Mouse (Mus musculus): Measurements from ENCODE around the gene Zswim1. TPM values are rescaled to one million over a fixed set of nuclear protein-coding genes. Genes with fewer than 3 reads are reported as not detected.
A peak's percentile ranks its signal among the peaks of the same experiment; 100 is the strongest.

Zswim1 gene
- polyA plus RNA-seq, 1 experiment from 2014 or later: 8.6 TPM

- 88% methylated on average over 1 of the region's 1 CpGs for WGBS
- H3K4me3 ChIP-seq (ENCODE audit: control insufficient read depth in 1 of 2, insufficient read depth in 1 of 2, low read depth in 1 of 2, low read length in 2 of 2): no peak overlapping the region
- no peak overlapping the region for H3K27ac ChIP-seq (replicated peaks in 1 of 2; ENCODE audit: control insufficient read depth in 1 of 2, insufficient read depth in 1 of 2, low read depth in 2 of 2, low read length in 2 of 2)
- no peaks in the 10 kb centered on the region for H3K27me3 ChIP-seq (ENCODE audit: control insufficient read depth, insufficient read depth, low read length)
- H3K9ac ChIP-seq (ENCODE audit: low read length): no peak overlapping the region
- no peaks in the 10 kb centered on the region for H3K9me3 ChIP-seq (ENCODE audit: control insufficient read depth, low read length)
- H3K36me3 ChIP-seq (ENCODE audit: control insufficient read depth, insufficient read depth, low read length): peaks cover 55% of the 10 kb centered on the region
- no peak for ATAC-seq (ENCODE audit: insufficient number of reproducible peaks, insufficient read depth, low FRiP score, low read depth)
- no peak overlapping the region for H3K4me2 ChIP-seq (ENCODE audit: low read length)
- peaks cover 5 to 22% of the 10 kb centered on the region in 2 experiments; a peak in 3 of 4 replicates for H3K4me1 ChIP-seq (ENCODE audit: control insufficient read depth in 2 of 2, insufficient read depth in 2 of 2, low read length in 2 of 2)
Measured at GRCm38 (mm10) chr2:164829090-164829489, 6.6 kb downstream of the Zswim1 start.

GRCm38 (mm10) chr2:164831029-164831428, 8.5 kb downstream of the Zswim1 start:
- Histone ChIP-seq H3K27ac (replicated peaks in 1 of 2; ENCODE audit: control insufficient read depth in 1 of 2, insufficient read depth in 1 of 2, low read depth in 2 of 2, low read length in 2 of 2) (no peak overlapping the region), H3K4me2 (ENCODE audit: low read length) (no peak overlapping the region), H3K9ac (ENCODE audit: low read length) (no peak overlapping the region; the same call in 1 of the 2 replicates), H3K4me3 (ENCODE audit: control insufficient read depth in 1 of 2, insufficient read depth in 1 of 2, low read depth in 1 of 2, low read length in 2 of 2) (no peak overlapping the region), H3K36me3 (ENCODE audit: control insufficient read depth, insufficient read depth, low read length) (peaks cover 51% of the 10 kb centered on the region), H3K9me3 (ENCODE audit: control insufficient read depth, low read length) (no peaks in the 10 kb centered on the region), H3K4me1 (ENCODE audit: control insufficient read depth in 2 of 2, insufficient read depth in 2 of 2, low read length in 2 of 2) (peaks cover 9 to 29% of the 10 kb centered on the region in 2 experiments; a peak in 3 of 4 replicates), H3K27me3 (ENCODE audit: control insufficient read depth, insufficient read depth, low read length) (no peaks in the 10 kb centered on the region)
- ATAC-seq (ENCODE audit: insufficient number of reproducible peaks, insufficient read depth, low FRiP score, low read depth): no peak
- 88% methylated on average over 10 of the region's 10 CpGs for WGBS

GRCm38 (mm10) chr2:164832032-164832747, 9.7 kb downstream of the Zswim1 start:
- Histone ChIP-seq H3K4me2 (ENCODE audit: low read length) (peak overlapping the region; percentile 83), H3K4me1 (ENCODE audit: control insufficient read depth in 2 of 2, insufficient read depth in 2 of 2, low read length in 2 of 2) (peaks cover 9 to 29% of the 10 kb centered on the region in 2 experiments; a peak in 3 of 4 replicates), H3K4me3 (ENCODE audit: control insufficient read depth in 1 of 2, insufficient read depth in 1 of 2, low read depth in 1 of 2, low read length in 2 of 2) (peak overlapping the region; percentile 69 to 75), H3K9me3 (ENCODE audit: control insufficient read depth, low read length) (no peaks in the 10 kb centered on the region), H3K27ac (replicated peaks in 1 of 2; ENCODE audit: control insufficient read depth in 1 of 2, insufficient read depth in 1 of 2, low read depth in 2 of 2, low read length in 2 of 2) (peak overlapping the region; percentile 97 to 98), H3K36me3 (ENCODE audit: control insufficient read depth, insufficient read depth, low read length) (peaks cover 51% of the 10 kb centered on the region), H3K27me3 (ENCODE audit: control insufficient read depth, insufficient read depth, low read length) (no peaks in the 10 kb centered on the region), H3K9ac (ENCODE audit: low read length) (peak overlapping the region; percentile 90)
- no peak for ATAC-seq (ENCODE audit: insufficient number of reproducible peaks, insufficient read depth, low FRiP score, low read depth)
- WGBS: 56% methylated on average over 16 of the region's 16 CpGs

- Histone ChIP-seq H3K4me1 (ENCODE audit: control insufficient read depth in 2 of 2, insufficient read depth in 2 of 2, low read length in 2 of 2) (peaks cover 9 to 29% of the 10 kb centered on the region in 2 experiments; a peak in 3 of 4 replicates), H3K36me3 (ENCODE audit: control insufficient read depth, insufficient read depth, low read length) (peaks cover 51% of the 10 kb centered on the region), H3K9me3 (ENCODE audit: control insufficient read depth, low read length) (no peaks in the 10 kb centered on the region), H3K27ac (replicated peaks in 1 of 2; ENCODE audit: control insufficient read depth in 1 of 2, insufficient read depth in 1 of 2, low read depth in 2 of 2, low read length in 2 of 2) (peak within 1 kb of the TSS; percentile 97 to 98), H3K9ac (ENCODE audit: low read length) (peak within 1 kb of the TSS; percentile 90), H3K27me3 (ENCODE audit: control insufficient read depth, insufficient read depth, low read length) (no peaks in the 10 kb centered on the region), H3K4me3 (ENCODE audit: control insufficient read depth in 1 of 2, insufficient read depth in 1 of 2, low read depth in 1 of 2, low read length in 2 of 2) (peak within 1 kb of the TSS; percentile 69 to 75), H3K4me2 (ENCODE audit: low read length) (peak within 1 kb of the TSS; percentile 83)
- ATAC-seq (ENCODE audit: insufficient number of reproducible peaks, insufficient read depth, low FRiP score, low read depth): peak; percentile 66
- under 1% methylated on average over 35 of the region's 35 CpGs for WGBS
Measured at GRCm38 (mm10) chr2:164832748-164833301, 10.3 kb downstream of the Zswim1 start, which contains the start of gene Ctsa. Ctsa (plus strand) TSS chr2:164832873.

GRCm38 (mm10) chr2:164833314-164833959, 11.0 kb downstream of the Zswim1 start, which contains the start of gene Neurl2:
Neurl2 (minus strand) TSS chr2:164833456.
- Histone ChIP-seq H3K4me1 (ENCODE audit: control insufficient read depth in 2 of 2, insufficient read depth in 2 of 2, low read length in 2 of 2) (peaks cover 9 to 29% of the 10 kb centered on the region in 2 experiments; a peak in 3 of 4 replicates), H3K36me3 (ENCODE audit: control insufficient read depth, insufficient read depth, low read length) (peaks cover 51% of the 10 kb centered on the region), H3K27me3 (ENCODE audit: control insufficient read depth, insufficient read depth, low read length) (no peaks in the 10 kb centered on the region), H3K9ac (ENCODE audit: low read length) (peak within 1 kb of the TSS; percentile 90), H3K27ac (replicated peaks in 1 of 2; ENCODE audit: control insufficient read depth in 1 of 2, insufficient read depth in 1 of 2, low read depth in 2 of 2, low read length in 2 of 2) (peak within 1 kb of the TSS; percentile 97 to 98), H3K9me3 (ENCODE audit: control insufficient read depth, low read length) (no peaks in the 10 kb centered on the region), H3K4me3 (ENCODE audit: control insufficient read depth in 1 of 2, insufficient read depth in 1 of 2, low read depth in 1 of 2, low read length in 2 of 2) (peak within 1 kb of the TSS; percentile 69 to 75), H3K4me2 (ENCODE audit: low read length) (peak within 1 kb of the TSS; percentile 83)
- ATAC-seq (ENCODE audit: insufficient number of reproducible peaks, insufficient read depth, low FRiP score, low read depth): peak; percentile 88
- WGBS: 0% methylated on average over 31 of the region's 31 CpGs

GRCm38 (mm10) chr2:164834531-164834930, 12.0 kb downstream of the Zswim1 start:
- H3K9ac ChIP-seq (ENCODE audit: low read length): peak overlapping the region; percentile 90
- WGBS: 40% methylated on average over 8 of the region's 8 CpGs
- H3K27ac ChIP-seq (replicated peaks in 1 of 2; ENCODE audit: control insufficient read depth in 1 of 2, insufficient read depth in 1 of 2, low read depth in 2 of 2, low read length in 2 of 2): peak overlapping the region in 1 of 2 experiments; percentile 97; a peak in 1 of 4 replicates
- H3K9me3 ChIP-seq (ENCODE audit: control insufficient read depth, low read length): no peaks in the 10 kb centered on the region
- peak overlapping the region; percentile 83 for H3K4me2 ChIP-seq (ENCODE audit: low read length)
- ATAC-seq (ENCODE audit: insufficient number of reproducible peaks, insufficient read depth, low FRiP score, low read depth): no peak
- H3K4me1 ChIP-seq (ENCODE audit: control insufficient read depth in 2 of 2, insufficient read depth in 2 of 2, low read length in 2 of 2): peaks cover 9 to 29% of the 10 kb centered on the region in 2 experiments; a peak in 3 of 4 replicates
- no peaks in the 10 kb centered on the region for H3K27me3 ChIP-seq (ENCODE audit: control insufficient read depth, insufficient read depth, low read length)
- H3K4me3 ChIP-seq (ENCODE audit: control insufficient read depth in 1 of 2, insufficient read depth in 1 of 2, low read depth in 1 of 2, low read length in 2 of 2): peak overlapping the region; percentile 69 to 75
- peaks cover 52% of the 10 kb centered on the region for H3K36me3 ChIP-seq (ENCODE audit: control insufficient read depth, insufficient read depth, low read length)

- Histone ChIP-seq H3K36me3 (ENCODE audit: control insufficient read depth, insufficient read depth, low read length) (peaks cover 54% of the 10 kb centered on the region), H3K9me3 (ENCODE audit: control insufficient read depth, low read length) (no peaks in the 10 kb centered on the region), H3K4me3 (ENCODE audit: control insufficient read depth in 1 of 2, insufficient read depth in 1 of 2, low read depth in 1 of 2, low read length in 2 of 2) (peak overlapping the region in 1 of 2 experiments; percentile 75; a peak in 1 of 4 replicates), H3K4me2 (ENCODE audit: low read length) (peak overlapping the region; percentile 83), H3K9ac (ENCODE audit: low read length) (no peak overlapping the region; the same call in 1 of the 2 replicates), H3K27ac (replicated peaks in 1 of 2; ENCODE audit: control insufficient read depth in 1 of 2, insufficient read depth in 1 of 2, low read depth in 2 of 2, low read length in 2 of 2) (no peak overlapping the region), H3K4me1 (ENCODE audit: control insufficient read depth in 2 of 2, insufficient read depth in 2 of 2, low read length in 2 of 2) (peaks cover 9 to 29% of the 10 kb centered on the region in 2 experiments; a peak in 3 of 4 replicates), H3K27me3 (ENCODE audit: control insufficient read depth, insufficient read depth, low read length) (no peaks in the 10 kb centered on the region)
- 98% methylated on average over 4 of the region's 4 CpGs for WGBS
- no peak for ATAC-seq (ENCODE audit: insufficient number of reproducible peaks, insufficient read depth, low FRiP score, low read depth)
Measured at GRCm38 (mm10) chr2:164835164-164835563, 12.7 kb downstream of the Zswim1 start.
